Mouse (Mus musculus) left cerebral cortex, adult 9 months (tissue): ENCODE data around the gene Actn2.

Source experiments
- DNase-seq, 2 experiments: peaks; one replicate each; pipeline ENCODE4 v3.0.0; 2022; ENCODE audit warnings: low spot score in 2 of 2

Gene Actn2

DNA sequence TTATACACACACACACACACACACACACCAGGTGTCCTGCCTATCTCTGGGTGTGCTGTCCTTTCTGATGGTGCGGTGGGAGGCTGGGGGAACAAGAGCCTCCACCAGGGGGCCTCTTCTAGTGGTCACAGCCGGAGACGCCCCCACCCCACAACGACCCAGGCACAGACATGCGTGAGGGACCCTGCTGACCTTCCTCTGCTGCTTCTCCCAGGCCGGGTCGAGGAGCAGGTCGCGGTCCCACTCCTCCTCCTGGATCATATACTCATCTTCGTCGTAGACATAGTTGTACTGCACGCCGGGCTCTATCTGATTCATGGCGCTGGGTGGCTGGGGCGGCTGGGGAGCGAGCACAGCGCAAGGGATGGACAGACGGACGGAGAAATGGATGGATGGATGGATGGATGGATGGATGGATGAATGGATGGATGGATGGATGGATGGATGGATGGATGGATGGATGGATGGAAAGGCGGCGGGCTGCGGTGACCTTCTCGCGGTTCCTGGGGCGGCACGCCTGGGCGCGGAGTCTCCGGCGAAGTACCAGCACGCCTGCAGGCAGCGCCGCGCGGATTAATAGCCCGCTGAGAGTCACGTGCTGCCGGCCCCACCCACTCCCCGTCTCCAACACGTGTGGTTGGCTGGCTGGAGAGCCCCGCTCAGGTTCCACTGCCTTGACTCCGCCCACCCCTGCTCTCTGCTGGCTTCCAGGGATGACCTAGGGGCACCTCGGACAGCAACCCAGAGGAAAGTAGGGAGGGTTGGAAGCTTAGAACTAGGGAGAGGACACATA, at the start of gene Actn2:
Gene Actn2 (minus strand): TSS at position 578 of the 793 bp plus-strand sequence.
- peak; percentile 48 to 57 for DNase-seq

DNA sequence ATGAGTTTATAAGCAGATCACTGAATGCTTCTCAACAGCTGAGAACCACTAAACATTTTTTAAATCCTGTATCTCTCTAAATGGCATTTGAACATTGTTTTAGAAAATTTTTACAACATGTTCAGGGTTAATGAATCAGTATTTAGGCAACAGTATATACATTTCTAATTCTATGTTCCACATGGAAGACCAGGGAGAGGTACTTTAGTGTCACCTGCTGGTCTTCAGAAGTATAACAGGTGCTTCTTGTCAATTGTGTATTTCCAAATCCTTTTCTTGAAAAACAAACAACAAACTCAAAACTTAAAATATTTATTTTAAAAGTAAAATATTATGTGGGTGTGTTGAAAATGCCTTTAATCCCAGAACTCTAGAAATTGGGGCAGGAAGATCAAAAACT, 45.7 kb upstream of the Actn2 start:
- DNase-seq: peak in 1 of 2 experiments; percentile 46

GRCm38 (mm10) chr13:12384796-12385195, 44.2 kb upstream of the Actn2 start:
- no peak for DNase-seq

DNA sequence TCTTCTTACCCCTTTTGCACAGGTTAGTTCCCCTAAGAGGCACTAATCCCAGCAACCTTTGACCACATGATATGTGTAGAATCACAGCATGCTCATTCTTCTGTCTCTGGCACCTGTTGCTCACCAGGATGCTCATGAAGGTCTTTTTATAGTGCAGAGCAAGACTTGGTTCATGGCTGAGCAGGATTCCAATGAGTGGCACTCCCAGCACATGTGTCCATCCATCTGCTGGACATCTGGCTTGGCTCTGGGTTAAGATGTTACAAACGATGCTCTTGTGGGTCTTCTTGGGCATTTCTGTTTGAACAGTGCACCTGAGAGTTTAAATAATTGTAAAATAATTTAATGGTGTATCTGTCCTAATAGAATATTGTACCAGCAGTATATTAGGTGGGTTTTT, 36.2 kb upstream of the Actn2 start:
- DNase-seq: no peak

DNA sequence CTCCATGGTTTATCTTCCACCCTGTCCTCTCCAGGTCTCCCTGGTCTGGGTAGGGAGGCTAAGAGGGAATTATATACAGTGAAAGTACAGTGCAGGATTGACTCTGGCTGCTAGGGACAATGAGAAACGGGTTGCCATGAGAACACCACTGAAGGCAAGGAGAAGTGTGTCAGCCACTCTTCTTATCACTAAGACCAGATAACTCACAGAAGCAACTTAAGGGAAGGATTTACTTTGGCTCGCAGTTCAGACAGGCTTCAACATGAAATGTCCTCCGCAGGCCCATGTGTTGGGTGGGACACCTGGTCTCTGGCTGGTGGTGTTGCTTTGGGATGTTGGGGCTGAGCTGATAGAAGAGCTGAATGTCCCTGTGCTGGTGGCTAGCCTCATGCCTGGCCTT, 32.2 kb upstream of the Actn2 start:
- DNase-seq: no peak

GRCm38 (mm10) chr13:12369930-12370329, 29.4 kb upstream of the Actn2 start:
- DNase-seq: no peak

GRCm38 (mm10) chr13:12369041-12369621, 28.6 kb upstream of the Actn2 start:
- DNase-seq: no peak

- no peak for DNase-seq
Observed at GRCm38 (mm10) chr13:12361486-12361885, 20.9 kb upstream of the Actn2 start.

- no peak for DNase-seq
Observed at GRCm38 (mm10) chr13:12357554-12357953, 17.0 kb upstream of the Actn2 start.

DNA sequence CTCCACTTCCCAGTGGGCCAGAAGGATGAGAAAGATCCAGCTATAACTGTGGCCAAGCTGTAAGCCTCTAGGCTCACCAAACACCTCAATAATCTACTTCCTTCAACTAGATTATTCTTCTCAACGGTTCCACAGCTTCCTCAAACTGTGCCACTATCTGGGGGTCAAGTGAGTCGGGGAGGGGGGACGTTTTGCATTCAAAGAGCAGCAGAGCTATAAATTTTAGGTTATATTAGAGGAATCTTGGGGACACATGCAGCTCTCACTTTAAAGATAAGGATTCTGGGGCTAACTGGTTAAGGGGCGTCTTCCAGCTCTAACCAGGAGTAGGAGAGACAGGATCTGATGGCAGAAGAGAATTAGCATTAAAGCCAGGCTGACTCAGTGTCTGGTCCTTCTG, 15.6 kb upstream of the Actn2 start:
- DNase-seq: no peak

- no peak for DNase-seq
Observed at GRCm38 (mm10) chr13:12349197-12349824, 8.8 kb upstream of the Actn2 start.

DNA sequence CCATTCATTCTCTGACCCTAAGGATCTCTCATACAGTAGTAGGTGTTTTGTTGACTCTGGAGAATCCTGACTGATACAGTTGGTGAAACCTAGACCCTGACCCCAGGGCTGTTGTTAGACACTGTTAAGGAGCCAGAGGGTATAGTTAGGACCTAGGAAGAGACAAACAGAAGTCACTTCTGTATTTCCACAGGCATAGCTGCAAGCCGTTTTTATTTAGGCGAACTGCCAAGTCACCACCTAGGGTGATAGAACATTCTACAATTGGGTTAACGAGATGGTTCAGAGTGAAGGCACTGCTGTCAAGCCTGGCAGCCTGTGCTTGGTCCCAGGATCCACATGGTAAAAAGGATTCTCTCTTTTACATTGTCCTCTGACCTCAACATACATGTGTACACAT, 6.3 kb upstream of the Actn2 start:
- DNase-seq: no peak

DNA sequence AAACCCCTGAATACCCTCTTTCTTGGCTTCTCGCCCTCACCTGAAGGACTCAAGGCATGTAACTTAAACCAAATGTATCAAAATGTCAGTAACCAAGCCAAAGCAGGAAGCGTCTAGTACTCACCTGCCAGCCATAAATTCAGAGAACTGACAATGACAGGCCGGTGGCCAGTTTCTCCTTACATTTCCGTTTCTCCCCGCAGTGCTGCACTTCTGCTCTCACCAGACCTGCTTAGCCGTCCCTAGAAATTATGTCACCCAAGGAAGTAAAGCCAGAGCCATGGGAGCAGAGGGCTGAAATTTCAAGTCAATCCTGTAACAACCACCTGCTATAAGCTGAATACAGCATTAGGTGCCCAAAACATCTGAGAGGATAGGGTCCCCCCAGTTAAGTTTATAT, 887 bp upstream of the Actn2 start:
- no peak for DNase-seq

- DNase-seq: no peak
Observed at GRCm38 (mm10) chr13:12339446-12339845, 1.1 kb downstream of the Actn2 start.

DNA sequence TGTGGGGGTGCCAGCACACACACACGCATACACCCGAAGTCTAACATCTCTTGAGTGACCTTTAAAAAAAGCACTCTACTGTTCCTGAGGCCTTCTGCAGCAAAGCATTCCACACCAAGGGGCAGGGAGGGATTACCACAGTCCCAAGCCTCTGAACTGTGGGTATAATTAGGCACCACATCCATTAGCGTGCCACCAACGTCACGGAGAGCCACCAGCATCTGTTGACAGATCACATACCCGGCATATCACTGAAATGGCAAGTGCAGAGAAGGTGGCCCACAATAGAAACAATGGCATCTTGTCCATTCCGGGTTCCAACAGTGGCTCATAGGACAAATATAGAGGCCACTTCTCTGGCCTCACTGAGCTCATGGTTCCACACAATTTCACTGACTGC, 2.8 kb downstream of the Actn2 start:
- DNase-seq: no peak

- peak; percentile 86 to 88 for DNase-seq
Observed at GRCm38 (mm10) chr13:12334016-12334415, 6.5 kb downstream of the Actn2 start.

GRCm38 (mm10) chr13:12331528-12331927, 9.0 kb downstream of the Actn2 start:
- no peak for DNase-seq

DNA sequence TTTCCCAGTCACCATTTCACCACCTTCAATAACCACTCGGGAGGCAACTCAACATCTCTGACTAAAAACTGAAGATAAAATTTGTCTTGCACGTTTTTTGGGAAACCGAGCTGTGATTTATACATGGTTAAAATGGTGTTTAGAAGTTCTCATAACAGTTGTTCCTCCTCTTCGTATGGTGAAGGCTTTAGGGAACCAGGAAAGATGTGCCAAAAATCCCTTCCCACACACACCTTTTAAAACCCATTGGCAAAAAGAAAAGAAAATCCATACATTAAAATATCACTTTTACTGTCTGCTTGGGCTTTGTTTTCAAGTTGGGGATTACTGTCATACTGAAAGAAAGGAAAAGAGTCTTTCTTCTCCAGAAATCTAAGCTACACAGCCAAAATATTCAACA, 12.2 kb downstream of the Actn2 start:
- DNase-seq: no peak

- DNase-seq: no peak
Observed at GRCm38 (mm10) chr13:12327577-12327976, 13.0 kb downstream of the Actn2 start.

DNA sequence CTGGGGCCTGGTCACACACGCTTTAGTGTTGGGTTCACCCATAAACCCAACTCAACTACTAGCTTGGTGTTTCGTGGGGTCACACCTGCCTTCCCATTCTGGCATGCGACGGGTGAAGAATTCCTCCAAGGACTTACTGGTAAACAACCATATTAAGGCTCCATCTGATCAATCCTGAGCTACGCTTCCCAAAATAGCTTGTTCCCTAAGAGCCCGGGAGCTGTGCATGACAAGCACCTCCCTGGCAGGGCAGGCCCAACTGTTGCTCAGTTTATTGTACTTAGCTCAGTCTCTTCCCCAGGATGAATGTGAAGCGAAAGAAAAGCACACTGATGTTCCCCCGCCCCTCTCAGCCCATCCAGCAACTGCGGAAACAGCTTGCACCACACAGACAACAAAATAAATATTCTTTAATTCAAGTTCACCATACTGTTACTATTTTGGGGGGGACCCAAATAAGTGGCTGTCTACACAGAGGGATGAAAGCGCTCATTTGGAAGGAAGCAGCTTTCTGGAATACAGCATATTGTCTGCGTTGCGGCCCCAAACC, 17.4 kb downstream of the Actn2 start:
- DNase-seq: no peak

DNA sequence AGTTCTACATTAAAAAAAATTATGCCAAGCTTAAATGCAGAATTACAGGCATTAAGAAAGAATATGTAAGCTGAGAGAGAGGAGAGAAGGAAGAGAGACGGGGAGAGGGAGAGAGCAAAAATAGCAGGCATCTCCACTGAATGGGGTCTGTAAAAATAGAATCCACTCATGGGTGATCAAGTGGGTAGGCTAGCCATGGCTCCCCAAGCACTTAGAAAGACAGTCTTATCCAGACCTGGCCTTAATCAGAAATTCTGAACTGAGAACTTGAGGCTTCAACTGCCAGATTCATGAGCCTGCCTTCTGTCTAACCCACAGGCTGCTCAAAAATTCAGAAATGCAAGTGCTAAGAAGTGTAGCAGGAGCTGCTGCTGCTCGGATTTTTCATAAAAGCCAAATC, 20.4 kb downstream of the Actn2 start:
- DNase-seq: no peak

DNA sequence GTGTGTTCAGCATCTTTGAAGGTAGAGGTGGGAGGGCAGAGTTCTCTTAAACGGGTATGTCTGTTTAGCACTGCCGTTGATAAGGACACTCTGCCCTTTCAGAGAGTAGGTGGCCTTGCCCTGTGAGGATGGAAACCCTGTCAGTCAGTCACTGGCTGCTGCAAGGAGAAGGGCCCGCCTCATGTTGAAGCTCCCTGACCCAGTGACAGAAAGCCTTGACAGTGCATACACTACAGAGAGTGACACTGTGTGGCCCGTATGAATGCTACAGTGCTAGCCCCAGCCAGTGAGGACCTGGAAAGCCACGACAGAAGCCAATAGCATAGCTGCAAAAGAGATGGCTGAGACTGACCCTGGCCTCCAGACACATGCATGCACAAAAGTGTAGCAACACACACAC, 22.5 kb downstream of the Actn2 start:
- DNase-seq: no peak
